Mouse (Mus musculus) stomach, postnatal 0 days (tissue): ENCODE results near the gene Ccdc117.

ENCODE experiments used
- CTCF ChIP-seq: IDR thresholded peaks from 2 replicates; pipeline ENCODE4 v1.5.1; 2016; ENCODE audit warnings: antibody characterized with exemption, low read depth, mild to moderate bottlenecking, moderate library complexity
- EP300 ChIP-seq: optimal IDR thresholded peaks from 2 replicates; pipeline ENCODE3; 2016; ENCODE audit warnings: antibody characterized with exemption

DNA sequence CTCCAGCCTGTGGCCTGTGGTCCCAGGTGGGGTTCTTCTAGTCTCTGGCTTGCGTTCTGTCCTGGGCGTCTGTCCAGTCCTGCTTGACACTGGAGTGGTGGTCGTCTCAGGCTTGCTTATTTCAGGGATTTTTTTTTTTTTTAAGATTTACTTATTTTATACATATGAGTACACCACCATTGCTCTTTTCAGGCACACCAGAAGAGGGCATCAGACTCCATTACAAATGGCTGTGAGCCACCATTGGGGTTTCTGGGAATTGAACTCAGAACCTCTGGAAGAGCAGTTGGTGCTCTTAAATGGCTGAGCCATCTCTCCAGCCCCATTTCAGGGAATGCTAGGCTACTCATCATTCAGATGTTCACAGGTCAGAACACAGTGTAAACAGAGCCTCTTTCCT, 18.3 kb upstream of the Ccdc117 start:
- TF ChIP-seq CTCF (0 out of 2 replicates have a peak, but pooled peaks have one; percentile 11), EP300 (no peak)
